Mouse (Mus musculus) cerebellum, postnatal 36 days (tissue): ENCODE data around the gene Veph1.

Source experiments
- DNase-seq, 2 experiments: peaks; one replicate each; pipeline ENCODE4 v3.0.0; 2021 to 2022; ENCODE audit warnings: mixed read lengths in 2 of 2

Gene Veph1

GRCm38 (mm10) chr3:66221243-66221611, 75.4 kb downstream of the Veph1 start:
- DNase-seq = no peak

GRCm38 (mm10) chr3:66220554-66221242, 75.9 kb downstream of the Veph1 start:
- peak; percentile 10 to 15 for DNase-seq

- no peak for DNase-seq
Measured at GRCm38 (mm10) chr3:66219655-66220191, 76.9 kb downstream of the Veph1 start, which contains the start of gene Ptx3. Ptx3 (plus strand) TSS chr3:66219910.

GRCm38 (mm10) chr3:66215759-66216158, 80.9 kb downstream of the Veph1 start:
- no peak for DNase-seq

- DNase-seq = no peak
Measured at GRCm38 (mm10) chr3:66213524-66213923, 83.1 kb downstream of the Veph1 start.

- DNase-seq = no peak
Measured at GRCm38 (mm10) chr3:66208836-66209573, 87.6 kb downstream of the Veph1 start.

GRCm38 (mm10) chr3:66193910-66194562, 102.6 kb downstream of the Veph1 start:
- DNase-seq = no peak

- no peak for DNase-seq
Measured at GRCm38 (mm10) chr3:66179647-66180046, 117.0 kb downstream of the Veph1 start.

GRCm38 (mm10) chr3:66172907-66173306, 123.7 kb downstream of the Veph1 start:
- DNase-seq = no peak

- no peak for DNase-seq
Measured at GRCm38 (mm10) chr3:66169873-66170538, 126.6 kb downstream of the Veph1 start.

- no peak for DNase-seq
Measured at GRCm38 (mm10) chr3:66166606-66167290, 129.9 kb downstream of the Veph1 start.

- no peak for DNase-seq
Measured at GRCm38 (mm10) chr3:66165026-66165425, 131.6 kb downstream of the Veph1 start.

- no peak for DNase-seq
Measured at GRCm38 (mm10) chr3:66164585-66164984, 132.1 kb downstream of the Veph1 start.

- no peak for DNase-seq
Measured at GRCm38 (mm10) chr3:66162612-66163011, 134.0 kb downstream of the Veph1 start.

GRCm38 (mm10) chr3:66157947-66158346, 138.7 kb downstream of the Veph1 start:
- DNase-seq = no peak

GRCm38 (mm10) chr3:66137601-66138000, 159.0 kb downstream of the Veph1 start:
- no peak for DNase-seq

- no peak for DNase-seq
Measured at GRCm38 (mm10) chr3:66131264-66131950, 165.2 kb downstream of the Veph1 start.

GRCm38 (mm10) chr3:66129689-66130088, 166.9 kb downstream of the Veph1 start:
- DNase-seq = no peak

GRCm38 (mm10) chr3:66105493-66105892, 191.1 kb downstream of the Veph1 start:
- no peak for DNase-seq

GRCm38 (mm10) chr3:66102599-66102932, 194.1 kb downstream of the Veph1 start:
- no peak for DNase-seq

- no peak for DNase-seq
Measured at GRCm38 (mm10) chr3:66101809-66102598, 194.6 kb downstream of the Veph1 start.
